Mouse (Mus musculus): ENCODE measurements around the gene Ceacam18. TPM values are rescaled to one million over a fixed set of nuclear protein-coding genes. Genes with fewer than 3 reads are reported as not detected.

The Ceacam18 gene
- not detected for total RNA-seq (2021)
- long read RNA-seq, experiment 1: 0 reads
- long read RNA-seq, experiment 2: 0 reads

GRCm38 (mm10) chr7:43634500-43634899 is at the start of gene Ceacam18:
TSS of gene Ceacam18 (plus strand) at chr7:43634707.
- DNase-seq: no peak
- intact Hi-C loops (cut with DNase I; ENCODE audit: low total_unique reads): no loop called here

GRCm38 (mm10) chr7:43584790-43585189 is 49.7 kb upstream of the Ceacam18 start:
- intact Hi-C loops (cut with DNase I; ENCODE audit: low total_unique reads): no loop called here

GRCm38 (mm10) chr7:43601884-43602283 is 32.6 kb upstream of the Ceacam18 start:
- intact Hi-C loops (cut with DNase I; ENCODE audit: low total_unique reads): no loop called here

More at GRCm38 (mm10) chr7:43584790-43585189, 49.7 kb upstream of the Ceacam18 start:
- DNase-seq: no peak

GRCm38 (mm10) chr7:43606896-43607742 is 27.4 kb upstream of the Ceacam18 start, which contains the start of gene Zfp819:
TSS of gene Zfp819 (plus strand) at chr7:43607169.
- intact Hi-C loops (cut with DNase I; ENCODE audit: low total_unique reads): no loop called here
- peak; percentile 39 for DNase-seq

More at GRCm38 (mm10) chr7:43601884-43602283, 32.6 kb upstream of the Ceacam18 start:
- DNase-seq: no peak

- intact Hi-C loops (cut with DNase I; ENCODE audit: low total_unique reads): no loop called here
- no peak for DNase-seq
These were observed 26.7 kb upstream of the Ceacam18 start for GRCm38 (mm10) chr7:43607743-43608287.

DNA sequence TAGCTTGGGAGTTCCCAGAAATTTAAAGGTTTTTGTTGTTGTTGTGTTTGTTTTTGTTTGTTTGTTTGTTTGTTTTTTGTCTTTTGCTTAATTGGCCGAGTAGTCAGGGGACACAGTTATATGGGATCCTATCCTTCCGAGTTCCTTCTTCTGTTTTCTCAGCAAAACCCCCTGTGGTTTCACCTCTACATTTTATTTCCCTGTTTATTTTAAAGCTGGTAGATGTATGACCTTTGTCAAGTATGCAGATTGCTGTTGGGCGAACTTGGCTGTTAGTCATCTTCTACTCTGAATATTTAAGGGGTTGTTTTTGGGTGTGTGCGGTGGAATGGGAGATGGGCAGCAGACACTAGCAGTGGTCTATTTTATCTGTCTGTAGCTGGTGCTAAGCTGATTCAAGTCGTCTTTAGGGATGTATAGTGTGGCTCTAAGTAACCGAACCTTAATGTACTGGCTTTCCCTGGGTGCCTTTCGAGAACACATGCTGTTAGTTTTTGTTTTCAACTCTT is 26.1 kb upstream of the Ceacam18 start:
- intact Hi-C loops (cut with DNase I; ENCODE audit: low total_unique reads): no loop called here
- no peak for DNase-seq

DNA sequence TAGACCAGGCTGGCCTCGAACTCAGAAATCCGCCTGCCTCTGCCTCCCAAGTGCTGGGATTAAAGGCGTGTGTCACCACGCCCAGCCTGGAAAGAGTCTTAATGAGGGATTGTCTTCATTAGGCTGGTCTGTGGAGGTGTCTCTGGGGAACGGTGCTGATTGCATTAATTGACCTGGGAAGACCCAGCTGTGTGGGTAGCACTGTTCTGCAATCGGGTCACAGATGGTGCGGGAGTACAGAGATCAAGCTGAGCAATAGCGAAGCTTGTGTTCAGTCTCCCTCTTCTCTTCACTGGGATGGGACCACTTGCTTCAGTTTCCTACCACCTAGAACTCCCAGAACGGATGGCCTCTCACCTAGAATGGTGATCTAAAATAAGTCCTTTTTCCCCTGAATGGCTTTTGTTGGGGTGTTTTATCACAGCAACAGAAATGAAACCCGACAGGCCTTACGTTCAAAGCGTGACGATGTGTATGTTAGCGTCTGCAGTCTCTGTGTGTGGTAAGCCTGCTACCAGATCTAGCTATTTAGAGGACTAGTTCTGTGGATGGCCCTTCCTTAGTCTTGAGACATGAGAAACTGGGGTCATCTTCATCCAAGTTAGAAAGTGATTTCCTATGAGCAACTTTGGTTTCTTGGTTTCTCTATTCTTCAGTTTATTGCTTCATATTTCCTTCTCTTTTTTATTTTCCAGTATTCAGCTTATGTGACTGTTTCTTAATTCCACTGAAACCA is 20.5 kb upstream of the Ceacam18 start:
- DNase-seq: no peak
- intact Hi-C loops (cut with DNase I; ENCODE audit: low total_unique reads): no loop called here

- intact Hi-C loops (cut with DNase I; ENCODE audit: low total_unique reads): no loop called here
- no peak for DNase-seq
These were observed 11.6 kb upstream of the Ceacam18 start for GRCm38 (mm10) chr7:43622927-43623326.

DNA sequence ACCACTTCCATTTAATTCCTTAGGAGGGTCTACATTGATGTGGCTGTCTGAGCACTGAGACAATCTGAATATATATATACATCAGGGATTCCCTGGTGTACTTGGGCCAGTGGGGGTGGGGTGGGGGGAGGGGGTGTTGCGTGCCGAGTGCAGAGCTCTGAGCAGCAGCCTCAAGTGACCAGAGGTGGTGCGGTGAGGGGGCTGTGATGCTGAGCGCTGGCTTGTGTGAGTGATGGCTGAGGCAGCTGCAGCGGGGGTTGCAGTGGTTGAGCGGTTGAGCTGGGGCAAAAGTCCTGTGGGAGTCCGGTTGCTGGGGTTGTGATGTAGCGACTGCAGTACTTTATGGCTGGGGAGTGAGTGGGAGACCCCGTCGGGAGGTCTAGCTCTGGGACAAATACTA is 10.7 kb upstream of the Ceacam18 start:
- no peak for DNase-seq
- intact Hi-C loops (cut with DNase I; ENCODE audit: low total_unique reads): no loop called here

DNA sequence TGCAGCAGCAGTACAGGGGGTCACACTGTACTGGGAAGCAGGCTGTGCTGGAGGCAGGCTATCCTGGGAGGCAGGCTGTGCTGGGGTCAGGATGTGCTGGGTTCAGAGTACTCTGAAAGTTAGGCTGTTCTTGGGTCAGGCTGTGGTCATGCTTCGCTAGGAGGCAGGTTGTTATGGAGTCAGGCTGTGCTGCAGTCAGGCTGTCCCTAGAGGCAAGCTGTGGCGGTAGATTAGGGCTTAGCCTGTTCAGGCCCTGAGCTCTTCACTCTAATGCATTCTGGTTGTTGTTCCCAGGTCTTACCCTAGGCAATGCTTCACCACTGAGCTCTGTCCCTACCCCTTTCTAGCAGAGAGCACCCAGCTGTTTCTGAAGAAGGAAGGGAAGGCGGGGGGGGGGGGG is 9.4 kb upstream of the Ceacam18 start:
- intact Hi-C loops (cut with DNase I; ENCODE audit: low total_unique reads): no loop called here
- DNase-seq: no peak

DNA sequence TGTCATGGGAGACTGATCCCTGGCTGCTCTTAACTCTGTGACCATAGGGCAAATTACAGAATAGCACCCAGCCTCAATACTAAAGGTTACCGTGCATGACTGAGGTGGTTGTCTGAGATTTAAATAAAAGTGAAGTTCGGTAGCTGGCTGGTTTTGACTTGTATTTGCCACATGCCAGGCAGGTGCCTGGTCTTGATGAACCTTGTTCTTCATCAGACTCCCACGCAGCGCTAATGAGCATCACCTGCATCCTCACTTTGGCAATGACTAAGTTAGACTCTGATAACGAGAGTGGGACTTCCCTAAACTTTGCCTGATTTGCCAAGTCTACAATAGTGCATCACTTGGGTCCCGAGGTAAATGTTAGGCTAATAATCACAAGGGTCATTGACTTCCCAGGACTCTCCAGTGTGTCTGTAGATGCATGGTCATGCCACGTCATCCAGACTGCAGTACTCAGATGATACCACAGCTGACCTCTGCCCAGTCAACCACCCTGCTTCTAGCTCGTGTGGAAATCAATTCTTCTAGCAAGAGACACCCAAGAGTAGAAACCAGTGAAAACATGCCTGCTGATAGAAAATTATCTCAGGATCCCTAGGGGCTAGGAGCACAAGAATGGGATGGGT is 8.6 kb upstream of the Ceacam18 start:
- no peak for DNase-seq
- intact Hi-C loops (cut with DNase I; ENCODE audit: low total_unique reads): no loop called here

DNA sequence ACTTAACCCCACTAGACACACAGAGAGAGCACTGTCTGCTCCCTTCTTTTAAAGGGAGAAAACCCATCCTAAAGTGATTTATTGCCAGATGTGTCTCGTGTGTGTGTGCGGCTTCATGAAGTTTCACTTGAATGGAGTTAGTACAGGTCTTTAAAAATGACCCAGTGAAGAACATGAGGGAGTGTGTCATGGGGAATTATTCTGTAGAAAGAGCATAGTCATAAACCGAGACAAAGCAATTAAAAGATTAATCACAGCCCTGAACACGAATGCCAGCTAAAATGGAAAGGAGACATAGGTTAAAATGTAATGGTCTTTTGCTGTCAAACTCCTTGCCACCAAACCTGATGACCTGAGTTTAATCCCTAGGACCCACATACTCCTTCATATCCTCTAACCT is 567 bp upstream of the Ceacam18 start:
- intact Hi-C loops (cut with DNase I; ENCODE audit: low total_unique reads): no loop called here
- DNase-seq: no peak

GRCm38 (mm10) chr7:43636194-43636593 is 1.7 kb downstream of the Ceacam18 start:
- intact Hi-C loops (cut with DNase I; ENCODE audit: low total_unique reads): no loop called here
- DNase-seq: no peak

DNA sequence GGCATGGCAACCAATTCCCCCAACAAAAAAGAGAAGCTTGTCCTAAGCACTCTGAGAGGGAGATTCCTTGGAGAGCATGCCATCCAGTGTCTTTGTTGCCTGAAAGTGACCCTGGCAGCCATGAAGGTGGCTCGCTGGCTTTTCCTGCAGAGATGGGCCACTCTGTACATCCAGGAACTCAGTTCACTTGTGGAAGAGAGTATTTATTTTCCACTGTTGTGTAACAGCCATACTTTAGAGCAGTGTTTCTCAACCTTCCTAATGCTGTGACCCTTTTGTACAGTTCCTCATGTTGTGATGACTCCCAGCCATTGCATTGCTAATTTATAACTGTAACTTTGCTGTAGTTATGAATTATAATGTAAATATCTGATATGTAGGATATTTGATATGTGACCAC is 2.6 kb downstream of the Ceacam18 start:
- intact Hi-C loops (cut with DNase I; ENCODE audit: low total_unique reads): no loop called here
- DNase-seq: no peak

DNA sequence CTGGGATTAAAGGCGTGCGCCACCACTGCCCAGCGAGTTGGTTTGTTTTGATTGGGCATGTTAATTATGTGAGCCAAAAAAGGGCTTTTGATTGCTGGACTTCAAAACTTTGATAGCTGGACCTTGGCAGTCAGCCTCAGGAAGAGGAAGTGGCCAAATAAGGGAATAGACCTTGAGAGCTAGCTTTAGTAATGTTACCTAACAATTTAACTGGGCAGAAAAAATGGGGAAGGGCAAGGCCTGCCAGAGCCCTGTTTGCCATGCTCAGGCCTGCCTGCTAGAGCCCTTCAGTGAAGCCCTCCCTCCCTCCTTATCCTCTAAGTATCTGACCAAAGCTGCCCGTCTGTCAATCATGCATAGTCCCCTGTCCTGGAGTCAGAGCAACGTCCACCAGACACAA is 8.1 kb downstream of the Ceacam18 start:
- no peak for DNase-seq
- intact Hi-C loops (cut with DNase I; ENCODE audit: low total_unique reads): no loop called here

GRCm38 (mm10) chr7:43643046-43643652 is 8.6 kb downstream of the Ceacam18 start:
- intact Hi-C loops (cut with DNase I; ENCODE audit: low total_unique reads): no loop called here
- DNase-seq: no peak

DNA sequence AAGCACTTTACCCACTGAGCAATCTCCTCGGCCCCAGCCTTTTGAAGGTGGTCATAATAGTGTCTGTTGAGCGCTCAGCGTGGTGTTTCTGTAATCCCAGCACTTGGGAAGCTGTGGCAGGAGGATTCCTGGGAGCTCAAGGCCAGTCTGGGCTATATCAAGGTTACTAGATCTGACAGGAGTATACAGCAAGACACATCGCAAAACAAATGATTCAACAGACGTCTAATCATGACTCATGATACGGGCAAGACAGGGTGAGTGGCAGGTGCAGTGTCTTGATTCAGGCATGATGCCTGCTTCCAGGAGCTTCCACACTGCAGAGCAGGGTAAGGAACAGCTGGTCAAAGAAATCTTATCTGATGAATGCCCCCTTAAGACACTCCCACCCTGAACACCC is 18.2 kb downstream of the Ceacam18 start:
- intact Hi-C loops (cut with DNase I; ENCODE audit: low total_unique reads): no loop called here
- DNase-seq: no peak

GRCm38 (mm10) chr7:43654519-43654918 is 20.0 kb downstream of the Ceacam18 start:
- intact Hi-C loops (cut with DNase I; ENCODE audit: low total_unique reads): no loop called here
- DNase-seq: no peak

DNA sequence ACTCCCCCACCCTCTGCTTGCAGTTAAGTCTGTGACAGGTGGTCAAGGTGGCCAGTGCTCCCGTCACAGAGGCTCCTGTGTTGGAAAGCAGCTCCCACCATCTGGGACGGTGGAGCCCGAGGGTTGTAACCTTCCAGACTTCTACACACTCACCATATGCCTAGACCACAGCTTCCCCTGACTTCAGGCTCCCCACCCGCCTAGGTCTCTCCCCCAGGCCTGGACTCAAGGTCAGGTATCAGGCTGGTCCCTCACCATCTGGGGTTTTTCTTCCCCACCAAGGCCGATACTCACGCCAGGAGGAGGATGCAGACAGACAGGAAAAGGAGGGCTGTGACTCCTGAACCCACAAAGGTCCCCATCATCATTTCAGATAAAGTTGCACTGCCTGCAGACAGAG is 21.7 kb downstream of the Ceacam18 start:
- no peak for DNase-seq
- intact Hi-C loops (cut with DNase I; ENCODE audit: low total_unique reads): no loop called here

All from gastrocnemius, postnatal 14 days (tissue).